Mouse (Mus musculus): ENCODE data around the gene Cd3d.

- TF ChIP-seq GATA1 (IDR thresholded peaks at IDR 0.05; ENCODE audit: low read length) (no peak), TAL1 (IDR thresholded peaks at IDR 0.05; ENCODE audit: low read length) (no peak)
Measured at GRCm38 (mm10) chr9:45011291-45011690, 29.7 kb downstream of the Cd3d start.
